Mouse (Mus musculus) spleen, postnatal 10 days (tissue): ENCODE data around the gene Ndufb2.

Experiments
- DNase-seq, 2 experiments: peaks; one replicate each; pipeline ENCODE4 v3.0.0; 2021 to 2022; ENCODE audit warnings: low spot score in 2 of 2

The Ndufb2 gene

DNA sequence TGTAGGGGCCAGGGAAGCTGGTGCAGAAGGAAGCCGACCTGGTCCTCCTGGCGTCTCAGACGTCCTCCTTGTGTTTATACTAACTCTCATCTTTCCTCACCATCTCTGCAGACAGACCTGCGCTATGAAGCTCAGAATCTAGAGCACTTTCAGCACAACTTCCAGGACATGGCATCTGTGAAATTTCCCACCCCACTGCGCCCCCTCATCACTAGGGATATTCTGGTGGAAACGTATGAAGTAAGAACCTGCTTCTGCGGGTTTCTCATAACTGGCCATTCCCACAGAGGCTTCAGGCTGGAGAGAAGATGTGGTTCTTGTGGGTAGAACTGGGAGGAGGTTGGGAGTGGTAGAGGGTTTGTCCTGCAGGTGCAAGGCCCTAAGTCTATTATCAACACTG, 12.8 kb upstream of the Ndufb2 start:
- DNase-seq: no peak

DNA sequence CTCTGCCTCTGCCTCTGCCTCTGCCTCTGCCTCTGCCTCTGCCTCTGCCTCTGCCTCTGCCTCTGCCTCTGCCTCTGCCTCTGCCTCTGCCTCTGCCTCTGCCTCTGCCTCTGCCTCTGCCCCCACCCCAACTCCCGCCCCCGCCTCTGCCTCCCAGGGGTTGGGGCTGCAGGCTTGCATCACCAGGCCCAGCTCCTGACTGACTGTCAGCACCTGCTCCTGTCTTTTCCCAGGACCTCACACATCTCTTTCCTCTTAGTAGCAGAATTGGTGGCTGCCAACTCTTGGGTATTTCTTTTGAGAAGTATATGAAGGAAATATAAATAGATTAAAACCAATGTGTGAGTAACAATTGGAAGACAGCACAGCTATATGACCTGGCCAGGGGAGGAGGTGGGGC, 11.8 kb upstream of the Ndufb2 start:
- no peak for DNase-seq

DNA sequence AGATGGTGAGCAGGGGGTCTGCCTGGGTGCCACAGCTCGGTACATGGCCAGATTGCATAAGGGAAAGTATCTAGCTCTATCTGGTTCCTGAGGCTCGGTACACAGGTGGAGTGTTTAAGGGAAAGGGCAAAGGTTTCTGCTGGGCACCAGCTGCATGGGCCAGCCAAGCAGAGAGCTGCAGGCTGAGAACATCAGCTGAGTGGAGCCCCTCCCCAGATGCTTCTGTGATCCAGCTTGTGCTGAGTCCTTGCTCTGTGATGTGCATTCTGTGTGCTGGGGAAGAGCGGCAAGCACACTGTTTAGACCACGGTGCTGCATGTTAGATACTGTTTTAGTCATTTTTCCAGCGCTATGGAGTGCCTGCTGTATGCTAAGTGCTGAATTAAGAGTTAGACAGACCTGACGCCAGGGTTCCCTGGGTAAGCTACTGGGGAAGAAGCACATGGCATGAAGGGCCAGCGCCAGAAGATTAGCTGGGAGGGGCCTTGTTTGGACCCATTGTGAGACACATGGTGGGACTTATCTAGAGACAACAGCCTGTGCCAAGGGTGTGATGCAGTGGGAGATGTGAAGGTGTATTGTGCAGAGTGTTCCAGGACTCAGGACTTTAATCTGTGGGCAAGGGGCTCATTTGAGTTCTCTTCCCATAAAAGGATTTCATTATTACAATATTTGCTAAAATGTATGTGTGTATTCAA, 11.1 kb upstream of the Ndufb2 start:
- peak in 1 of 2 experiments; percentile 25 for DNase-seq

DNA sequence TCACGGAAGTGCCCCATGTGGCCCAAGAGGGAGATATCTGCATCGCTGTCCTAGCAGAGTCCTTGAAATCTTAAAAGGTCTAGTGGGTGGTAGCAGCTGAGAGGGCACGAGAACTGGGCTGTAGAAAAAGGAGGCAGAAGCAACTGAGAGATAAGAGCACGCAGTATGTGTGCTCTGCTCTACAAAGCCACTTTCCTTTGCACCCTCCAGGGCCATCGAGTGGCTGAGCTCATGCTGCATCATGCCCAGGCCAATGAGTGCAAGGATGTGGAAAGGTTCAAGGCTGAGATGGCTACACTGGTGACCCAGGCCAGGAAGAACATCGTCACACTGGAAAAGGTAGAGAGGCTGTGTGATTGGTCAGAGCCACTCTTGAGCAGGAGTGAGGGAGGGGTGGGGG, 6.9 kb upstream of the Ndufb2 start, which contains the start of gene Gm42420:
TSS of gene Gm42420 (plus strand) at position 237 of the 400 bp plus-strand sequence.
- DNase-seq: no peak

DNA sequence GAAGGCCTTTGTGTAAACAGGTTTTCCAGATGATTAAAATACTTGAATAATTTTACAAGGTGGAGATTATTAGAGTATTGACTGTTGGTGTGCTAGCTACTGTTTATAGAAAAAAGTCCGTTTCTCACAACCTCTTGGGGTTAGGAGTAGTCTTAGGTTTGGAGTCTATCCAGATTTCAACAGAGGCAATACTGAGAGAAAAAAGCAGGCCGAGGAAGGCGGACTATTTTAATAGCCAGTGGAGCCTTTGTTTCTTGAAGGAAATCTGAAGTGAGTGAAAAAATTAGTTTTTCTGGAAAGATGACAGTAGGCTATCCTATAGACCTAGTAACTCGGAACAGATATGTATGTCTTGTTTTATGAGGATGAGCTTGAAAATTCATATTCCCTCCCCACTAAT, 893 bp upstream of the Ndufb2 start:
- DNase-seq: no peak

DNA sequence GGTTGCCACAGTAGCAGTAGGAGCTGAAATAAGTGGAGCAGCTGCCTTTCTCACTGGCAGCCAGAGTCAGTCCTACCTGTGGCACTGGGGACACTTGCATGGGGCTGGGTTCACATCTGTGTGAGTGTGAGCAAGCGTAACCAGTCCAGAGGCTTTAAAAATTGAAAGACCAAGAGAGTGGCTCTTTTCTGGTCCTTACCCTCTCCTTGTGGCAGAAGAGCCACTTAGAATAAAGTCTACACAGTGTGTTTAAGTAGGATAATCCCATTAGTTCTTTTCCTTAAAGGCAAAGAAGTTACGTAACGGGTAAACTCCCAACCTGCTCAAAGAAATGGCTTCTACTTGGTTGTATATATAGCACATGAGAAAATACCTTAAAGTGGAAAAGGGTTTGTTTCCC, 8.5 kb downstream of the Ndufb2 start:
- DNase-seq: no peak

DNA sequence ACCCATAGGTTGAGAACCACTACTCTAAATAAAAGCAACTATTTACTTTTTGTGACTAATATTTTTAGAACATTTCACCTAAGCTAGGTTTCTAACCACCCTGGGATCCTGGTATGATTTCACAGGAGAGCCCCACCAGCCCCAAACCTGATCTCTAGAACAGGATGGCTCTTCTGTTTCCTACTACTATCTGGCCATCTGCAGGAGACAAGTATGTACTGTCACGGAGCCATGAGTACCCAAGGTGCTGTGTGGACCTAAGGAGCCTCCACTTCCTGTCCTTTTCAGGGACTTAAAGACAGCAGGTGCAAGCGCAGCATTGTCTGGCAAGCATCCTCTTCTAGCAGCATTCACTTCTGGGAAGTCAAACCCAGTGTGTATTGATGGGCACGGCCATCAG, 9.5 kb downstream of the Ndufb2 start:
- DNase-seq: no peak

DNA sequence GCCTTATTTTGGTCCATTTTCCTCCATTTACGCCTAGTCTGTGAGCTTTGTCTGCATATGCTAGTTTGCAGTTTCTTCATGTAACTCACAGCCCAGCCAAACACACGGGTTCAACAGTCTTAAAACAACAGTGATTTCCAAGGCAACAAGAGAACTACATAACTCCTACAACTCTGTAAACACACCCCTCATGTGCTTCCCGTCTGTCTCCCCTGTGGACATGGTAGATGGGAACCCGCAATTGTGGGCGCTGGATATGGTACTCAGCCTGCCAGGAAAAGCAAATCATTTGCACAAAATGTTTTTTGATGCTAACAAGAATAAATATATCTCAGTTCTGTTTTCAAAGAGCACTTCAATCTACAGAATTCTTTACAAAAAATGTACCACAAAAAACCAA, 12.2 kb downstream of the Ndufb2 start:
- DNase-seq: no peak

DNA sequence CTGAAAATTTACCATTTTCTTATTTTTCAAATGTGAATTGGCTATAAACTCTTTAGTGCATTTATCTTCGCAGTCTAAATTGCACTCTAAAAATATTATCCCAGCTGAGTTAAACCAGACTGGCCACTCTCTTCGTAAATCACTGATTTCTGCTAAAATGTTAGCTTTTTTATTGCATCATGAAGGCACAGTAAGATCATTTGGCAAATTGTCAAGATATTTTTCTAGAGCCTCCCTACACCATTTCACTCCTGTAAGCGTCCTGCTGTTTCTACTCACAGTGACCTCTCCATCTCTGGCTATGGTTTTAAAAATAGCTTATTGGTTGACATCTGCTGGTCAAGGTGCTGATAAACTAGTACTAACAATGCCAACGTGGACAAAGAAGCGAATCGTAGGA, 13.7 kb downstream of the Ndufb2 start:
- DNase-seq: no peak

DNA sequence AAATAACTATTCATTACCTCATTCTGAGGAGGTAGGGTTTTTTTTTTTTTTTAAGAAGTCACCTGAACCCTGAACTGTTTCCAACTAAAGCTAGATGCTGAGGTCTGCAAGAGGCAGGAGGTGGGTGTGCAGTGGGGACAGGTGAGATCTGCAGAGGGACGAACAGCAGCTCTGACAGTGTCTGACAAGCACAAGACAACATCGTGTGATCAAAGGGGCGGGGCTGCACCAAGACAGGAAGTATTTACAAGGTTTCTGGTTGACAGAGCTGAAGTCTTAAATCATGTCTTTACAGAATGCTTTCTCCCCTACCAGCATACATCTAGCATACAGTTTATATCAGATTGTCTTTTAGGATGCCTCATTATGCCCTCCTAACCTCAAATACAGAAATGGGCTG, 14.5 kb downstream of the Ndufb2 start:
- peak in 1 of 2 experiments; percentile 56 for DNase-seq

DNA sequence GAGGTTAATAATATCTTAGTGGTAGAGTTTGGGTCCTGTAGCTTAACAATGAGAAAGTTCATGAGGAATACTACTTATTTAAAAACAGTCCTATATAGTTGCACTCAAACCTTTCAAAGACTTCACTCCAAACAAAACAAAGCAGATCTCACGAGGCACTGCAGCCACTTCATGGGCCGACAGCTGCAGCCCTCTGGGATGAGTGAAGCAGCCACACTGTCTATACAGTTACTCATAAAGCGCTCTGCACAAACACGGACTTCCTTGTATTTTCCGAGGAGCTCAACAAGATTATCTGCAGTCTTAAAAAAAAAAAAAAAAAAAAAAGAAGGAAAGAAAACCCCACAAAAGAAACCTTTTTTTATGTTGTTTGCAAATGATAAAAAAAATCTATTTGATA, 15.0 kb downstream of the Ndufb2 start:
- no peak for DNase-seq

DNA sequence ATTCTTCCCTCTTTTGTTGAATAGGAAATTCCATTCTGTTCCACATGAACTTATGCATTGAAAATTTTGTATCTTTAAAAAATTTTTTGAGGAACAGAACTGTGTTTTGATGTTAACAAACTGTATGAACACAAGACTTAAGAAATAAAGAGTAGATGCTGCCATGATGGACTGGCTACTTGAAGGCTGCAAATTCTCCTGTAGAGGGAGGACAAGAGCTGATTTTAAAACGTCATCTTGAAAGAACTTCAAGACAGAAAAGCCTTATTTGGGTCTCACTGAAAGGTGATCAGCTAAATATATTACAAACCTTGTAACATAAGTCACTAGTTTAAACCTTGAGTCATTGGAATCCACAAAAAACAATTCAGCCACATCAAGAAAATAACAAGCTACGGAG, 17.8 kb downstream of the Ndufb2 start:
- no peak for DNase-seq

DNA sequence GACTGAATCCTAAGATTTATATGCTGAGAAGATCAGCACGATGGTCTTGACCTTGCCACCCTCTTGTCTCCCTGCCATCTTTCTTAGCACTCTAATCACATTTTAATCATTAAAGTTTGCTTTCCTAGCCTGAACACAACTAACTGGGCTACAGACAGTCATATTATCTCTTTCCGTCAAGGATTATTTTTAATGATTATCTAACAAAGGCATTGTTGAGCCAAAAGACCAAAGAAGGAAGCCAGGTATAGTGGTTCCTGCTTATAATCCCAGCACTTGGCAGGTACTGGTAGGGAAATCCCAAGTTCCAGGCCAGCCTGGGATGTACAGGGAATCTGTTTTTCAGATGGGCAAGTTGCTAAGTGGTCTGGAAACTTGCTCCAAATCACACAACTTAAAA, 18.9 kb downstream of the Ndufb2 start:
- DNase-seq: no peak
